Mouse (Mus musculus): ENCODE results near the gene Msantd2.
A peak's percentile ranks its signal among the peaks of the same experiment; 100 is the strongest.

The Msantd2 gene

DNA sequence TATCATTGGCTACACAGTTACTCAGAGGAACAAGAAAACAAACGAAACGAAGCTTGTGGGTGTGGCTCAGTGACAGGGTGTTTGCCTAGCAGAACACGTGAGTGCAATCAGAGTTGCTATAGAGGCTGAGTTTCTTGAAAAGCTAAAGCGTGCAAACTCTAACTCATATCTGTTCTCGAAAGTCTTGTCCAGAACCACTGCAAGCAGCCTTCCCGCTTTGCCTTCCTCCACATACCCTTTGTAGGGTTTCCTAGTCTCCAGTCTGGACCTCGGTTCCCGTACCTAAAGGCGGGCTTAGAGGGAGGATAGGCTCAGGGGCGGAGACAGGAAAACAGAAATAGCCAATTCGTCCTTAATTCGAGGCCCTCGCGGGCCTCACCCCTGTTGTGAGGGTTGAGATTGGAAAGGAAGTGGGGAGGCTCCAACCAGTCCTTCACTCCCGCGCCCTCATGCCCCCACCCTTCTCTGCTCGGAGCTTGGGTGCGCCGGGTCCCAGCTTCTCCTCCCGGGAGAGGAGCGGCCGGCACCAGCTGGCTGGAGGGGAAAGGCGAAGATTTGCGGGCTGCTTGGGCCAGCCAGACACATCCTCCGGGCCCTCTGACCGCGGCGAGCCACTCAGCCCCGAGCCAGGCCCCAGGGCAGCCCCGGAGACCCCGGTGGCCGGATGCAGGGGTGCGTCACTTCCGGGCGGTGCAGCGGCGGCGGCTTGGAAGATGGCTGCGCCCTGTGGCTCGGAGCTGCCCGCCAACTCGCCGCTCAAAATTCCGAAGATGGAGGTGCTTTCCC lies at the start of gene Msantd2:
Msantd2 (plus strand) TSS at position 709 of the 786 bp plus-strand sequence.
- peak; percentile 86 for DNase-seq (ENCODE audit: low read depth, low spot score)

- DNase-seq (ENCODE audit: low read depth, low spot score) = peak; percentile 64
These were observed 36.7 kb upstream of the Msantd2 start for GRCm38 (mm10) chr9:37452401-37452800.

DNA sequence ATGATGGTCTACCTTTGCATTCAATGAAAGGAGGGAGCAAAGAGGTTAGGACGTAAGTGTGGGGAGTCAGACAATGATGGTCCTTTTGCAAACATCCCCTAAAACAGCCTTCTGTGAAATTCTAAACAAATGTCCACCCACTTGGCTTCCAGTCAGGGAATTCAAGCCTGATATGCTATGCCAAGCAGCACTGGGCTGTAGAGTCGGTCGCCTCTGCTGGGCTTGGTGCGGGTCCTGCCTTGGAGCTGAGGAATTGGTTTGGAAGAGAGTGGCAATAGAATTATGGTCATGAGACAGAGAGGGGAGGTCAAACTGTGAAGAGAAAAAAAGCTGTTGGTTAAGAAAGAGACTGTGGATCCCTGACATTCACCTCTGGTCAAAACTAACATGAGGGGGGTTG lies 35.8 kb upstream of the Msantd2 start:
- DNase-seq (ENCODE audit: low read depth, low spot score) = no peak

DNA sequence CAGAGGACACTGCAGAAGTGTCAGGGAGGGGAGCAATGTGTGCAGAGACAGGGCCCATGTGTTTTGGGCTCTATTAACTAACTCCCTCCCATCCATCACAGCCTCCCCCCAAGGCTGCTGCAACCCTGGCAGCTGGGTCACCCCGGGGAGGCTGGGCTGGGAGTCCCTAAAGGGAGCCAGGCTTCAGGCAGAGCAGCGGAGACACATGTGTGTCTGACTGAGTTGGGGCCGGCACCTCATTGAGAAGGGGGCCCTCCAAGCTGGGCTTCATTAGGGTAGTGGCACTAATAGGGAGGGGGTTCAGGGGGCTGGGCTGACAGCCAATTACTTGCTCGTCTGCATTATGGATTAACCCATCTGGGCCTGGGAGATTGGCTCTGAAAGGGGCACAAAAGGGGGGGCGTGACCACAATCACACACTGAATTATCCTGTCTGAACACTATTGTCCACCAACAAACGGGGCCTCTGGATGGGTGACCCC lies 35.1 kb upstream of the Msantd2 start:
- DNase-seq (ENCODE audit: low read depth, low spot score) = no peak

DNA sequence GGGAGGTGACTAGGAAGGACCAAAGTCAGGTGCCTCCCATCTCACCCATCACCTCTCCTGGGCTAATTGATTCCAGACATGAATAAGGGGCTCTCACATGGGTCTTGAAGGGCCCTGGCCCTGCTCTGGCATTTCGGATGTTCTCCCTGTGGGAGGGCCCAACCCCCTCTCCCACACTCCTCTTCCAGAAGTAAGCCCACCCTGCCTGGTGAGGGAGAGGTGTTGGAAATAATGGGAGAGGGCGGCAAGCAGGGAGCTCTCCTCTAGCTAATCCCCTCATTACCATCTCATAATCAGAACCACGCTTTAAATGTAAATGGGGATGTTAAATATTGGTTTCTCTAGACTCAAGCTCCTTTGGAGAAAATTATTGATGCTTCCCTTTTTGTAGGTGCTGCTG lies 34.1 kb upstream of the Msantd2 start:
- DNase-seq (ENCODE audit: low read depth, low spot score) = no peak

GRCm38 (mm10) chr9:37455868-37456267 lies 33.3 kb upstream of the Msantd2 start:
- DNase-seq (ENCODE audit: low read depth, low spot score) = no peak

GRCm38 (mm10) chr9:37456481-37456910 lies 32.6 kb upstream of the Msantd2 start:
- DNase-seq (ENCODE audit: low read depth, low spot score) = peak; percentile 41

GRCm38 (mm10) chr9:37457151-37457550 lies 32.0 kb upstream of the Msantd2 start:
- DNase-seq (ENCODE audit: low read depth, low spot score) = no peak

DNA sequence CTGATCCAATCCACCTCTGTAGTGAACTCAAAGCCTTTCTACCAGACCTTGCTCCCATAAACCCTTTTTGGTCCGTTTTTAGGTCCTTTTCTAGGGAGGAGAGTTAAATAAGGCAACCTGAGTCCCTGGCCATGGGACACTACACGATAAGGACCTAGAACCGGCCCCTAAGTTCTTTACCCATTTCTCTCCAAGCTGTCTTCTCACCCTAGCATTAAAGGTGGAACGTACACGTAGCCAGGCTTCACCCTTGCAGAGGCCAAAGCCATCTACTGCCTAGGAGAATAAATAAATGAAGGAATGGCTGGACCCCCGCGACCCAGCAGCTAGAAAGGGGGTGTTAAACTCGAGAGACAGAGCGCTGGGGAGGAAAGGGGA lies 29.5 kb upstream of the Msantd2 start:
- DNase-seq (ENCODE audit: low read depth, low spot score) = no peak

- peak; percentile 60 for DNase-seq (ENCODE audit: low read depth, low spot score)
These were observed 28.8 kb upstream of the Msantd2 start for GRCm38 (mm10) chr9:37460043-37460960.

DNA sequence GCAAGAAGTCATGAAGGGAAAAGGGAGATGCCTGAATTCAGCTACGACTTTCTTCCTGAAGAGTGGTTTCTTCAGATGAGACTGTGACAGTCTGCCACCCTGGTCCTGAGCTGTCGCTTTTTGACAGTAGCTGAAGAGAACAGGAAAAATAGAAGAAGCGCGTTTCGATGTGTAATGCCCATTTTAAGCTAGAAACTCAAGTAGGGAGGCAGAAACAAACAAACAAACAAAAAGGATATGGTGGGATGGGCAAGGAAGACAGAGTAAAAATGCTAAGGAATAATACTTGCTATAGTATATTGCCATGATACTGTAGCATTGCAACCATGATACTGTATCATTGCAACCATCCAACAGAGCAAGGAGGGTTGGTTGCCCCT lies 28.2 kb upstream of the Msantd2 start:
- DNase-seq (ENCODE audit: low read depth, low spot score) = no peak

- DNase-seq (ENCODE audit: low read depth, low spot score) = no peak
These were observed 27.5 kb upstream of the Msantd2 start for GRCm38 (mm10) chr9:37461571-37461970.

- peak; percentile 64 for DNase-seq (ENCODE audit: low read depth, low spot score)
These were observed 26.4 kb upstream of the Msantd2 start for GRCm38 (mm10) chr9:37462764-37463163.

GRCm38 (mm10) chr9:37473611-37474125 lies 15.5 kb upstream of the Msantd2 start:
- no peak for DNase-seq (ENCODE audit: low read depth, low spot score)

DNA sequence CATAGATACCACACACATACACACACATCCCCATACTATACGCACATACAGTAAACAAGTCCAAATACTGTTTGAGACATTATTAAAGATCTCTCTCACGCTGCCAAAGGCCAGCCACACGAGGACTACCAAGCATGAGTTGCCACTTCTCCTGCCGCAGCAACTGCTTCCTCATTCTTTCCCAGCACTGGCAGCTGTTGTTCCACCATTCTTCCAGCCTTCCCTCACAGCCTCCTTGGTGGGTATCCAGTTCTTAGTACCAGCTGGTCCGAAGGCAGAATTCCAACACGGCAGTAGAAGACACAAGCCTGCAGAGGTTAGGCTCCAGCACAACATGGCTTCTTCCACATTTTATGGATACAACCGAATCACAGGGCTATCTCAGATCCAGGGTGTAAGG lies 14.2 kb upstream of the Msantd2 start:
- DNase-seq (ENCODE audit: low read depth, low spot score) = no peak

DNA sequence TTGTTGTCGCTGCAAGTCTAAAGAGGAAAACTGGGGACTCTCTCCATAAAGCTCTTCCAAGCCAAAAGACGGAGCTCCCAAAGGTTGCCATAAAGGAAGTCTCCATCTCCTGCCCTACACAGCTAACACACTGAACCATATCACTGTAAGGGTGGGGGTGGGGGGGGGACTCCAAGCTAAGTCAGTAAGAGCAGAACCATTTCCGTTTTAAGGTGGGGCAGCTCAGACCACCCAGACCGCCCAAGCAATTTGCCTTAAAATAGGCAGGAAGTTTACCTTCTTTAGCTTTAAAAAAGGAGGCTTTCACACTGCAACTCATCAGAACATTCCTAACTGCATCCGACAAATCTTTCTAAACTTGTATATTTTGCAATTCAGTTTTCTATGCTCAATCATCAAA lies 4.0 kb upstream of the Msantd2 start:
- DNase-seq (ENCODE audit: low read depth, low spot score) = peak; percentile 88

DNA sequence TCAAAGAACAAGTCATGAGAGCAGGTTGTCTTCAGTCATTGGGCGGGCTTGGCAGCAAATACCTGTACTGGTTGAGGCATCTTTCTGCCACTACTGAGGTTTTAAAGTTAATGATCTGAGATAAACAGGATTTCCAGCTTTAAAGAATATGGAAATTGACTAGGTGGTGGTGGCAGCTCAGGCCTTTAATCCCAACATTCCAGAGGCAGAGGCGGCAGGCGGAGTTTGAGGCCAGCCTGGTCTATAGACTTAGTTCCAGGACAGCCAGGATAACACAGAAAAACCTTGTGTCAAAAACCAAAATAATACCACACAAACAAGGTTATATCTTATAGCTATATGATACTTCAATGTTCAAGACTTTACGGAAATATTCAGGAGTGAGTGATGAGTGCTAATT lies 1.1 kb upstream of the Msantd2 start:
- DNase-seq (ENCODE audit: low read depth, low spot score) = no peak

DNA sequence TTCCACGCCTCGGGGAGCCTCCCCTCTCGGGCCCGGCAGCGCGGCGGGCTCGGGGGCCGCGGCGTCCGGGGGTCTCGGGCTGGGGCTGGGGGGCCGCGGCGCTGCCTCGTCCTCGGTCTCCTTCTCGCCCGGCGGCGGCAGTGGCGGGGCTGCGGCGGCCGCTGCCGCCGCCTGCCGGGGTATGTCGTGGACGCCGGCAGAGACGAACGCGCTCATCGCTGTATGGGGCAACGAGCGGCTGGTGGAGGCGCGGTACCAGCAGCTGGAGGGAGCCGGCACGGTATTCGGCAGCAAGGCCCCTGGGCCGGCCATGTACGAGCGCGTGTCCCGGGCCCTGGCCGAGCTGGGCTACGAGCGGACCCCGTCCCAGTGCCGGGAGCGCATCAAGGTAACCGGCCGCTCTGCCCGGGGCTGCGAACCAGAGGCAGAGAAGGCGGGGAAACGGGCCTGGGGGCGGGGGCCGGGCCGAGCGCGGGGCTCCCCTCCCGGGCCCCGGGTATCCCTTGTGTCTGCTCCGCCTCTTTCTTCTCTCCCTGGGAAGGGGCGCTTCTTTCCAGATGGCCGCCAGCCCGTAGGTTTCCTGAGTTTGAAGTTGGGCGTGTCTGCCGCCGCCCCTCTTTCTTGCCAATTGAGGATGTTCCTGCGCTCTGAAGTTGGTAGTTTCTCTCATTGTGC lies 464 bp downstream of the Msantd2 start:
- peak; percentile 84 for DNase-seq (ENCODE audit: low read depth, low spot score)

GRCm38 (mm10) chr9:37495761-37496160 lies 6.6 kb downstream of the Msantd2 start:
- DNase-seq (ENCODE audit: low read depth, low spot score) = no peak

- DNase-seq (ENCODE audit: low read depth, low spot score) = no peak
These were observed 7.2 kb downstream of the Msantd2 start for GRCm38 (mm10) chr9:37496325-37496724.

- peak; percentile 41 for DNase-seq (ENCODE audit: low read depth, low spot score)
These were observed 11.1 kb downstream of the Msantd2 start for GRCm38 (mm10) chr9:37500201-37500600.

- DNase-seq (ENCODE audit: low read depth, low spot score) = no peak
These were observed 12.1 kb downstream of the Msantd2 start for GRCm38 (mm10) chr9:37501170-37501569.
